Mouse (Mus musculus): ENCODE data around the gene Mup4. TPM values are rescaled to one million over a fixed set of nuclear protein-coding genes. Genes with fewer than 3 reads are reported as not detected.

The Mup4 gene
- total and polyA plus RNA-seq, 3 experiments: not detected

DNA sequence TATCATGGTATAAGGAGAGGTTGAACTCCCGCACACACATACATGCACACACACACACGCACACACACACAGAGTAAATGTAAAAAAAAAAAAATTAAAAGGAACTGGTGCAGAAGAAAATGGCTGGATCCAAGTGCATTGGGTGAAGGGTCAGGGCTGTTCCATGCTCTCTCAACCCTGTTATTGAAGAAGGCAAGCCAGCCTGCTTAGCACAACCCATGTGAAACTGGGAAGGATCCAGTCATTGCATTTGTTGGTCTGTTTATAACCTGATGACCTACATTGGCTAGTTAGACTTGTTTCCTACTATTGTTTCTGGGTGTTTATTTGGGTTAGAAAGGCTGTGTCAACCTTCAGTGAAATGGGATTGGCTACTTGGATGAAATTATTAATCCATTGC, 51.7 kb downstream of the Mup4 start:
- in situ Hi-C loops (cut with MboI; ENCODE audit: low pct_ligation_motif_present, low pct_unique_long_range_greater_than_20kb, low sequenced_read_pairs): no loop called here

GRCm38 (mm10) chr4:59907657-59908230, 52.8 kb downstream of the Mup4 start:
- TF ChIP-seq ETS1 (conservative IDR thresholded peaks at IDR 0.05; ENCODE audit: low read depth, low read length) (no peak), TCF12 (IDR thresholded peaks at IDR 0.05; ENCODE audit: low read depth, low read length) (no peak), UBTF (IDR thresholded peaks at IDR 0.05; ENCODE audit: low read depth, low read length) (no peak), TBP (conservative IDR thresholded peaks at IDR 0.05; ENCODE audit: low read depth, low read length) (no peak), SMC3 (IDR thresholded peaks at IDR 0.05; ENCODE audit: low read depth, low read length) (no peak), E2F4 (IDR thresholded peaks at IDR 0.05; ENCODE audit: insufficient replicate concordance, low read depth, low read length) (no peak), CHD2 (IDR thresholded peaks at IDR 0.05; ENCODE audit: low read length) (no peak)
- H3K79me2 ChIP-seq (replicated peaks; ENCODE audit: control insufficient read depth, extremely low read depth, insufficient read depth, poor library complexity, severe bottlenecking): no peaks in the 10 kb centered on the region
- no peak overlapping the region for H3K4me3 ChIP-seq (replicated peaks in 1 of 3; ENCODE audit: low read depth in 2 of 3, low read length in 2 of 3, poor library complexity in 1 of 3)
- H3K9me3 ChIP-seq (replicated peaks; ENCODE audit: low read length): no peaks in the 10 kb centered on the region
- no peak overlapping the region for H3K9ac ChIP-seq (ENCODE audit: insufficient read depth, low read depth)
- no peak overlapping the region for H3K4me2 ChIP-seq (ENCODE audit: insufficient read depth, low read depth, poor library complexity, severe bottlenecking)
- no peaks in the 10 kb centered on the region for H3K27me3 ChIP-seq (replicated peaks)
- peaks cover 0 to 8% of the 10 kb centered on the region in 2 experiments for H3K36me3 ChIP-seq (replicated peaks in 1 of 2; ENCODE audit: control insufficient read depth in 1 of 2, insufficient read depth in 1 of 2, low read length in 1 of 2)
- H3K27ac ChIP-seq (ENCODE audit: insufficient read depth, low read depth): no peak overlapping the region
- in situ Hi-C loops (cut with MboI; ENCODE audit: low pct_ligation_motif_present, low pct_unique_long_range_greater_than_20kb, low sequenced_read_pairs): no loop called here
- H3K4me1 ChIP-seq (ENCODE audit: control insufficient read depth in 1 of 2, insufficient read depth in 2 of 2): peaks cover 0 to 3% of the 10 kb centered on the region in 2 experiments; a peak in 1 of 4 replicates
- DNase-seq (ENCODE audit: extremely low read depth): no peak
- dilution Hi-C loops (cut with MboI; ENCODE audit: extremely low pct_ligation_motif_present, extremely low pct_unique_long_range_greater_than_20kb, low sequenced_read_pairs): no loop called here

More for the DNA sequence above, 51.7 kb downstream of the Mup4 start:
- Histone ChIP-seq H3K27ac (ENCODE audit: insufficient read depth, low read depth) (no peak overlapping the region), H3K4me2 (ENCODE audit: insufficient read depth, low read depth, poor library complexity, severe bottlenecking) (no peak overlapping the region), H3K4me3 (replicated peaks in 1 of 3; ENCODE audit: low read depth in 2 of 3, low read length in 2 of 3, poor library complexity in 1 of 3) (no peak overlapping the region), H3K79me2 (replicated peaks; ENCODE audit: control insufficient read depth, extremely low read depth, insufficient read depth, poor library complexity, severe bottlenecking) (no peaks in the 10 kb centered on the region), H3K27me3 (replicated peaks) (no peaks in the 10 kb centered on the region), H3K4me1 (ENCODE audit: control insufficient read depth in 1 of 2, insufficient read depth in 2 of 2) (peaks cover 0 to 3% of the 10 kb centered on the region in 2 experiments; a peak in 1 of 4 replicates), H3K36me3 (replicated peaks in 1 of 2; ENCODE audit: control insufficient read depth in 1 of 2, insufficient read depth in 1 of 2, low read length in 1 of 2) (peaks cover 0 to 2% of the 10 kb centered on the region in 2 experiments), H3K9me3 (replicated peaks; ENCODE audit: low read length) (no peaks in the 10 kb centered on the region), H3K9ac (ENCODE audit: insufficient read depth, low read depth) (no peak overlapping the region)
- TF ChIP-seq MAX (IDR thresholded peaks at IDR 0.05; ENCODE audit: low read length): no peak
- TF ChIP-seq MXI1 (IDR thresholded peaks at IDR 0.05; ENCODE audit: low read depth, low read length): no peak
- TF ChIP-seq USF2 (conservative IDR thresholded peaks at IDR 0.05; ENCODE audit: low read depth, low read length): no peak
- no peak for TF ChIP-seq TCF12 (IDR thresholded peaks at IDR 0.05; ENCODE audit: low read depth, low read length)
- dilution Hi-C loops (cut with MboI; ENCODE audit: extremely low pct_ligation_motif_present, extremely low pct_unique_long_range_greater_than_20kb, low sequenced_read_pairs): no loop called here
- no peak for DNase-seq (ENCODE audit: extremely low read depth)

GRCm38 (mm10) chr4:59907092-59907491, 53.4 kb downstream of the Mup4 start:
- Histone ChIP-seq H3K79me2 (replicated peaks; ENCODE audit: control insufficient read depth, extremely low read depth, insufficient read depth, poor library complexity, severe bottlenecking) (no peaks in the 10 kb centered on the region), H3K9me3 (replicated peaks; ENCODE audit: low read length) (no peaks in the 10 kb centered on the region), H3K9ac (ENCODE audit: insufficient read depth, low read depth) (no peak overlapping the region), H3K27ac (ENCODE audit: insufficient read depth, low read depth) (no peak overlapping the region), H3K27me3 (replicated peaks) (no peaks in the 10 kb centered on the region), H3K4me3 (replicated peaks in 1 of 3; ENCODE audit: low read depth in 2 of 3, low read length in 2 of 3, poor library complexity in 1 of 3) (no peak overlapping the region), H3K4me1 (ENCODE audit: control insufficient read depth in 1 of 2, insufficient read depth in 2 of 2) (peaks cover 0 to 3% of the 10 kb centered on the region in 2 experiments; a peak in 1 of 4 replicates), H3K36me3 (replicated peaks in 1 of 2; ENCODE audit: control insufficient read depth in 1 of 2, insufficient read depth in 1 of 2, low read length in 1 of 2) (peaks cover 0 to 14% of the 10 kb centered on the region in 2 experiments), H3K4me2 (ENCODE audit: insufficient read depth, low read depth, poor library complexity, severe bottlenecking) (no peak overlapping the region)
- in situ Hi-C loops (cut with MboI; ENCODE audit: low pct_ligation_motif_present, low pct_unique_long_range_greater_than_20kb, low sequenced_read_pairs): no loop called here
- dilution Hi-C loops (cut with MboI; ENCODE audit: extremely low pct_ligation_motif_present, extremely low pct_unique_long_range_greater_than_20kb, low sequenced_read_pairs): no loop called here
- no peak for DNase-seq (ENCODE audit: extremely low read depth)
- TF ChIP-seq JUN (IDR thresholded peaks at IDR 0.05; ENCODE audit: insufficient read depth, low read depth, low read length) (no peak), TCF12 (IDR thresholded peaks at IDR 0.05; ENCODE audit: low read depth, low read length) (no peak), MXI1 (IDR thresholded peaks at IDR 0.05; ENCODE audit: low read depth, low read length) (no peak), E2F4 (IDR thresholded peaks at IDR 0.05; ENCODE audit: insufficient replicate concordance, low read depth, low read length) (no peak)

Other genes with a start within 250 kb of the Mup4 start
- 24.3 and 28.9 TPM in 2 replicates for gene Inip, start 159.1 kb downstream of the Mup4 start, total RNA-seq (2012; rRNA removed)
- 67.1 and 73.2 TPM in 2 replicates for gene Inip, start 159.1 kb downstream of the Mup4 start, total RNA-seq (2014; rRNA removed)
- 32.5 and 38.5 TPM in 2 replicates for gene Inip, start 159.1 kb downstream of the Mup4 start, polyA plus RNA-seq (2012; ENCODE audit: insufficient read length, low read depth)
- gene Snx30, start 154.9 kb downstream of the Mup4 start, total RNA-seq (2012; rRNA removed): 8.1 and 8.4 TPM in 2 replicates
- gene Snx30, start 154.9 kb downstream of the Mup4 start, total RNA-seq (2014; rRNA removed): 7.9 and 9.7 TPM in 2 replicates
- gene Snx30, start 154.9 kb downstream of the Mup4 start, polyA plus RNA-seq (2012; ENCODE audit: insufficient read length, low read depth): 15.9 and 16.9 TPM in 2 replicates
- gene Slc46a2, start 45.7 kb downstream of the Mup4 start, total RNA-seq (2012; rRNA removed): not detected in 2 replicates
- gene Slc46a2, start 45.7 kb downstream of the Mup4 start, total RNA-seq (2014; rRNA removed): not detected in 2 replicates
- not detected in 2 replicates for gene Slc46a2, start 45.7 kb downstream of the Mup4 start, polyA plus RNA-seq (2012; ENCODE audit: insufficient read length, low read depth)
- not detected in 2 replicates for gene Mup6, start 3.6 kb upstream of the Mup4 start, total RNA-seq (2012; rRNA removed)
- not detected in 2 replicates for gene Mup6, start 3.6 kb upstream of the Mup4 start, total RNA-seq (2014; rRNA removed)
- not detected in 2 replicates for gene Mup6, start 3.6 kb upstream of the Mup4 start, polyA plus RNA-seq (2012; ENCODE audit: insufficient read length, low read depth)
- gene Mup7, start 109.8 kb upstream of the Mup4 start, total RNA-seq (2012; rRNA removed): not detected in 2 replicates
- not detected in 2 replicates for gene Mup7, start 109.8 kb upstream of the Mup4 start, total RNA-seq (2014; rRNA removed)
- gene Mup7, start 109.8 kb upstream of the Mup4 start, polyA plus RNA-seq (2012; ENCODE audit: insufficient read length, low read depth): not detected in 2 replicates
- not detected in 2 replicates for gene Mup2, start 193.6 kb upstream of the Mup4 start, total RNA-seq (2012; rRNA removed)
- not detected in 2 replicates for gene Mup2, start 193.6 kb upstream of the Mup4 start, total RNA-seq (2014; rRNA removed)
- not detected in 2 replicates for gene Mup2, start 193.6 kb upstream of the Mup4 start, polyA plus RNA-seq (2012; ENCODE audit: insufficient read length, low read depth)